Mouse (Mus musculus): ENCODE data around the gene Smurf1. TPM values are rescaled to one million over a fixed set of nuclear protein-coding genes. Genes with fewer than 3 reads are reported as not detected.

Gene Smurf1
- 22.4 to 27.4 TPM (median 25.2 TPM) in 4 replicates for total RNA-seq (2023)

GRCm38 (mm10) chr5:144965639-144966351, at the start of gene Smurf1:
Smurf1 (minus strand) TSS chr5:144965847.

Other genes starting within 250 kb of the Smurf1 start
- not detected in 4 replicates for gene Tmem130, start 204.0 kb downstream of the Smurf1 start, total RNA-seq (2023)
- 137 to 163 TPM (median 155 TPM) in 4 replicates for gene Trrap, start 198.1 kb downstream of the Smurf1 start, total RNA-seq (2023)
- gene Gm4871, start 66.9 kb upstream of the Smurf1 start, total RNA-seq (2023): not detected in 4 replicates
- not detected in 4 replicates for gene 1700018F24Rik, start 77.1 kb upstream of the Smurf1 start, total RNA-seq (2023)
- gene Arpc1a, start 118.0 kb upstream of the Smurf1 start, total RNA-seq (2023): 93.6 to 105 TPM (median 99.4 TPM) in 4 replicates
- not detected in 4 replicates for gene Kpna7, start 118.2 kb upstream of the Smurf1 start, total RNA-seq (2023)
- gene Arpc1b, start 148.4 kb upstream of the Smurf1 start, total RNA-seq (2023): 434 to 448 TPM (median 440 TPM) in 4 replicates
- gene Pdap1, start 174.4 kb upstream of the Smurf1 start, total RNA-seq (2023): 43.4 to 52.0 TPM (median 47.8 TPM) in 4 replicates
- 222 to 230 TPM (median 230 TPM) in 4 replicates for gene Bud31, start 174.5 kb upstream of the Smurf1 start, total RNA-seq (2023)
- 16.7 to 22.1 TPM (median 20.1 TPM) in 4 replicates for gene Ptcd1, start 201.3 kb upstream of the Smurf1 start, total RNA-seq (2023)
- 36.2 to 42.6 TPM (median 38.4 TPM) in 4 replicates for gene Cpsf4, start 201.4 kb upstream of the Smurf1 start, total RNA-seq (2023)
- 128 to 151 TPM (median 137 TPM) in 4 replicates for gene Atp5j2, start 226.2 kb upstream of the Smurf1 start, total RNA-seq (2023)
- gene Zkscan14, start 236.0 kb upstream of the Smurf1 start, total RNA-seq (2023): 30.8 to 34.9 TPM (median 31.8 TPM) in 4 replicates
- gene Zkscan5, start 238.7 kb upstream of the Smurf1 start, total RNA-seq (2023): 9.0 to 10.5 TPM (median 10.1 TPM) in 4 replicates